Mouse (Mus musculus) hindbrain, embryonic 10.5 days (tissue): ENCODE data around the gene Tmem25. TPM values are rescaled to one million over a fixed set of nuclear protein-coding genes. Genes with fewer than 3 reads are reported as not detected.
A peak's percentile ranks its signal among the peaks of the same experiment; 100 is the strongest.

Experiments
- DNase-seq: peaks from one replicate; pipeline ENCODE4 v3.0.0-alpha.2; 2017; ENCODE audit warnings: low spot score
- H3K27ac ChIP-seq: fragments of 300-500 bp; sonication (generic); 2 replicates; pipeline ENCODE4 v1.5.1; 2016; ENCODE audit warnings: mild to moderate bottlenecking, moderate library complexity
- H3K27me3 ChIP-seq: fragments of 300-500 bp; sonication (generic); 2 replicates; pipeline ENCODE4 v1.6.1; 2016; ENCODE audit warnings: mild to moderate bottlenecking; ENCODE audit not compliant: poor library complexity, insufficient read depth, severe bottlenecking
- H3K36me3 ChIP-seq: fragments of 300-500 bp; sonication (generic); 2 replicates; pipeline ENCODE4 v1.6.1; 2016; ENCODE audit warnings: mild to moderate bottlenecking, moderate library complexity
- H3K4me1 ChIP-seq: fragments of 300-500 bp; sonication (generic); replicated peaks from 2 replicates; pipeline ENCODE4 v1.6.1; 2016; ENCODE audit warnings: mild to moderate bottlenecking
- H3K4me3 ChIP-seq: fragments of 300-500 bp; sonication (generic); 2 replicates; pipeline ENCODE4 v1.5.1; 2016; ENCODE audit warnings: mild to moderate bottlenecking, moderate library complexity
- H3K9me3 ChIP-seq: fragments of 300-500 bp; sonication (generic); 2 replicates; pipeline ENCODE4 v1.6.1; 2016; ENCODE audit warnings: mild to moderate bottlenecking, moderate library complexity
- WGBS: fragments of 180-500 bp; shearing (Covaris S2); methylation state at CpG from one replicate; pipeline ENCODE4 v1.1.7; 2016; 5-methylcytosine and 5-hydroxymethylcytosine counted together
- polyA plus RNA-seq: library from polyadenylated mRNA; unstranded; fragments of >200 nt; fragmentation: Nextera tagmentation; extraction: Ambion mirVana; gene quantifications from 2 replicates; pipeline ENCODE4 v1.2.1, GENCODE M21; 2016

Gene Tmem25
- polyA plus RNA-seq, 1 experiment from 2014 or later: 3.2 TPM

DNA sequence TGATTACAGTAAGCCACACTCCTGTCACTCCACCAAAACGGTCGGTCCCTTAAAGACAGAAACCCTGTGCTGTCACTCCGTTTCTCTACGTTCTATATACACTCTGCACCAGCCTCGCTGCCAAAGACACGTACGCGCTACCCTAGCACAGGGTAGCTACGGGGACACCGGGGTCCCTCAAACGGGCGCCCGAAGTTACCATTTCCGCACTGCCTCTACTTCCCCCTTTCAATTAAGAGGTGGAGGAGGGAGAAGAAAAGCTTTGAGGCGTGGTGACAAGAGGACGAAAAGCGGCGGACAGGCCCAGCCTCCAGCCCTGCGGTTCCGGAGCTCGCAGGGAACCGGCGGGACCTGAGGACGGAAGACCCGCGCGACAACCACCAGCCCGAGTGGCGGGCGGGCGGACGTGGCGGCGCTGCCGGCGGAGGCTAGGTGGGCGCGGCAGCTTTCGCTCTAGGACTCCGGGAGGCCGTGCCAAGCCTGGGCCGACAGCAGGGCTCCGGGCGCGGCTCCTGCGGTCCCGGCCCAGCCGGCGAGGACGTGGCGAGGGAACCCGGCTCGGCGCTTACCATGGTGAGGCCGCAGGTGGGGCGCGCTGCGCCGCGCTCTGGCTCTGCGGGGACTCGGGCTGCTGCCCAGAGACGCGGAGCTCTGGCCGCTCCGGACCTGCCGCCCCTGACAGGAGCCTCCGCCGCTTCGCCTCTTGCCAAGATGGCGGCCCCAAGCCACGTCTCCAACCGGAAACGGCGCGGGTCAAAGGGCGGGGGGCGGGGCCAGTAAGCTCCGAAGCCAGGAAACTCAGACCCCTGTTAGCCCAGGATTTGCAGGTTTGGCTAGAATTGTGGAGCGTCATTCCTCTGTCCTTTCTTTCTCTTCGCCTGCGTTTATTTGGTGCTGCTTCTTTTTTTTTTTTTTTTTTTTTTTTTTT, 31.7 kb downstream of the Tmem25 start, which contains the start of the genes Arcn1 and Ift46:
Gene Arcn1 (minus strand): TSS at position 745 of the 928 bp plus-strand sequence.
Gene Ift46 (plus strand): TSS at position 808 of the 928 bp plus-strand sequence.
- Histone ChIP-seq H3K9me3 (no peaks in the 10 kb centered on the region), H3K4me3 (peak within 1 kb of the TSS; percentile 100), H3K36me3 (peaks cover 4% of the 10 kb centered on the region; the same call in 1 of the 2 replicates), H3K27me3 (no peaks in the 10 kb centered on the region), H3K4me1 (peaks cover 22% of the 10 kb centered on the region), H3K27ac (peak within 1 kb of the TSS; percentile 97)
- DNase-seq: peak; percentile 94
- under 1% methylated on average over 82 of the region's 82 CpGs for WGBS

- Histone ChIP-seq H3K27me3 (no peaks in the 10 kb centered on the region), H3K4me1 (peaks cover 11% of the 10 kb centered on the region), H3K27ac (no peak overlapping the region), H3K4me3 (no peak overlapping the region), H3K36me3 (peaks cover 53% of the 10 kb centered on the region), H3K9me3 (no peaks in the 10 kb centered on the region)
- no peak for DNase-seq
- WGBS: 85% methylated on average over 2 of the region's 2 CpGs
Observed at GRCm38 (mm10) chr9:44760873-44761272, 38.2 kb downstream of the Tmem25 start.

DNA sequence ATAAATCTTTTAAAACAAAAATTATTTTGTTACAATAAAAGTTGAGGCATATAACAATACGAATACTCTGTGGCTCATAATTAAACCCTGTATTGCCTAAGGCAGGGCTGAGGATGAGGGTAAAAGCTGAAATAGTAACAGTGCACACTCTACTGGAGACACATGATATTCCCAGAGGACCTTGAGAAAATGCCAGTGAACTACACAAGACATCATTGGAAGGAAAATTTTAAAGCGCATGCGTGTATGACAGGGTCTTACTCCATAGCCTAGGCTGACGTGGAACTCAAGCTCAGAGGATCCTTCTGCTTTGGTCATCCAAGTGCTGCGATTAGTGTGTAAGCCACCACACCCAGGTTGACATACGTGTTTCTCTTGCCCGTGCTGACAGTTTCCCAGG, 50.6 kb downstream of the Tmem25 start:
- H3K9me3 ChIP-seq: no peaks in the 10 kb centered on the region
- 86% methylated on average over 7 of the region's 7 CpGs for WGBS
- DNase-seq: no peak
- no peak overlapping the region for H3K27ac ChIP-seq
- H3K27me3 ChIP-seq: no peaks in the 10 kb centered on the region
- peaks cover 100% of the 10 kb centered on the region for H3K36me3 ChIP-seq
- H3K4me3 ChIP-seq: no peak overlapping the region
- no peaks in the 10 kb centered on the region for H3K4me1 ChIP-seq

DNA sequence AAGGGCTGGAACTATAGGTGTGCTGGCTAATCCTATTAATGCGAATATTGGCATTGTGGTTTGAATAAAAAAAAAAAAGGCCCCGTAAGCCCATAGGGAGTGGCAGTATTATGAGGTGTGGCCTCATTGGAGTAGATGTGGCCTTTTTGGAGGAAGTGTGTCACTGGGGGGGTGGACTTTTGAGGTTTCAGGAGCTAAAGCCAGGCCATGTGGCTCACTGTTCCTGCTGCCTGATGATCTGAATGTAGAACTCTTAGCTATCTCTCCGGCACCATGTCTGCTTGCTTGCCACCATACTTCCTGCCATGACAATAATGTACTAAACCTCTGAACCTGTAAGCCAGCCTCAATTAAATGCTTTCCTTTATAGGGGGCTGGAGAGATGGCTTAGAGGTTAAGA, 51.8 kb downstream of the Tmem25 start:
- no peaks in the 10 kb centered on the region for H3K4me1 ChIP-seq
- H3K4me3 ChIP-seq: no peak overlapping the region
- H3K27ac ChIP-seq: no peak overlapping the region
- no peak for DNase-seq
- WGBS: 95% methylated on average over 3 of the region's 3 CpGs
- no peaks in the 10 kb centered on the region for H3K27me3 ChIP-seq
- peaks cover 100% of the 10 kb centered on the region for H3K36me3 ChIP-seq
- no peaks in the 10 kb centered on the region for H3K9me3 ChIP-seq

- peaks cover 100% of the 10 kb centered on the region for H3K36me3 ChIP-seq
- H3K4me3 ChIP-seq: no peak overlapping the region
- H3K9me3 ChIP-seq: no peaks in the 10 kb centered on the region
- no peak overlapping the region for H3K27ac ChIP-seq
- H3K4me1 ChIP-seq: no peaks in the 10 kb centered on the region
- no peak for DNase-seq
- WGBS: 93% methylated on average over 3 of the region's 3 CpGs
- no peaks in the 10 kb centered on the region for H3K27me3 ChIP-seq
Observed at GRCm38 (mm10) chr9:44746666-44747065, 52.4 kb downstream of the Tmem25 start.

DNA sequence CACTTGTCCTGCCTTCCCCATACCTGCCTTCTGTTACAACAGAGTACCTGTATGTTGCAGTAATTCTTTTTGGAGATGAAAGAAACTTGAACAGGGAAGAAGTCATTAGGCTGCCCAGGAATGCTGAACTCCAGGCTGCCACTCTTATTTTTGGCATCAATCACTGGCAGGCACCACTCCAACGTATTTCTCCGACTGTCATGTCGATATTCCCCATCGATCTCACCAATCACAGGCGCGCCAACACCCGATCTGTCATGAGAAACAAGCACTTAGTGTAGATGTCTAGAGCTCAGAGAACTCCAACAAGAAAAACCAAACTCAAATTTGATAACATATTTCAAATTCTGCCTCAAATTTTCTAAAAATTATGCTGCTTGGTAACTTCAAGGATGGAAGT, 53.7 kb downstream of the Tmem25 start:
- no peak for DNase-seq
- Histone ChIP-seq H3K27ac (no peak overlapping the region), H3K4me1 (no peaks in the 10 kb centered on the region), H3K4me3 (no peak overlapping the region), H3K36me3 (peaks cover 99% of the 10 kb centered on the region), H3K9me3 (no peaks in the 10 kb centered on the region), H3K27me3 (no peaks in the 10 kb centered on the region)
- 97% methylated on average over 7 of the region's 7 CpGs for WGBS

Other genes starting within 250 kb of the Tmem25 start
- not detected in 2 replicates for gene Cxcr5, start 237.4 kb downstream of the Tmem25 start, polyA plus RNA-seq
- gene Ddx6, start 194.4 kb downstream of the Tmem25 start, polyA plus RNA-seq: 16.8 and 21.0 TPM in 2 replicates
- not detected in 2 replicates for gene Treh, start 126.1 kb downstream of the Tmem25 start, polyA plus RNA-seq
- 45.4 and 49.5 TPM in 2 replicates for gene Phldb1, start 64.1 kb downstream of the Tmem25 start, polyA plus RNA-seq
- 154 and 170 TPM in 2 replicates for gene Arcn1, start 31.5 kb downstream of the Tmem25 start, polyA plus RNA-seq
- gene Ift46, start 31.4 kb downstream of the Tmem25 start, polyA plus RNA-seq: 124 and 152 TPM in 2 replicates
- 0.75 TPM in 1 of 2 replicates, not detected in the other for gene Ttc36, start 3.8 kb upstream of the Tmem25 start, polyA plus RNA-seq
- gene Kmt2a, start 82.0 kb upstream of the Tmem25 start, polyA plus RNA-seq: 11.8 and 18.2 TPM in 2 replicates
- 599 and 650 TPM in 2 replicates for gene Atp5l, start 121.4 kb upstream of the Tmem25 start, polyA plus RNA-seq
- gene Ube4a, start 166.3 kb upstream of the Tmem25 start, polyA plus RNA-seq: 22.7 and 25.0 TPM in 2 replicates
- 0.31 TPM in 1 of 2 replicates, not detected in the other for gene Cd3g, start 181.1 kb upstream of the Tmem25 start, polyA plus RNA-seq
- not detected in 2 replicates for gene Cd3d, start 182.5 kb upstream of the Tmem25 start, polyA plus RNA-seq
- not detected in 2 replicates for gene Cd3e, start 210.3 kb upstream of the Tmem25 start, polyA plus RNA-seq
- gene Mpzl2, start 240.5 kb upstream of the Tmem25 start, polyA plus RNA-seq: 2.8 and 4.3 TPM in 2 replicates